Mouse (Mus musculus) hindbrain, postnatal 0 days (tissue): ENCODE measurements around the gene Kcnq5. TPM values are rescaled to one million over a fixed set of nuclear protein-coding genes. Genes with fewer than 3 reads are reported as not detected.

Experiments used
- ATAC-seq: fragments of 200-750 bp; cut with Nextera tagmentation; 2 replicates; pipeline ENCODE4 v1.8.0; 2017; ENCODE audit warnings: mild to moderate bottlenecking, moderate TSS enrichment, moderate library complexity
- DNase-seq: peaks from one replicate; pipeline ENCODE4 v3.0.0-alpha.2; 2015; ENCODE audit warnings: low spot score
- H3K27ac ChIP-seq: fragments of 300-500 bp; sonication (generic); 2 replicates; pipeline ENCODE4 v1.5.1; 2014; ENCODE audit warnings: mild to moderate bottlenecking
- H3K27me3 ChIP-seq: fragments of 300-500 bp; sonication (generic); 2 replicates; pipeline ENCODE4 v1.6.1; 2014; ENCODE audit warnings: low read length, mixed read lengths; ENCODE audit not compliant: insufficient read depth
- H3K36me3 ChIP-seq: fragments of 300-500 bp; sonication (generic); 2 replicates; pipeline ENCODE4 v1.6.1; 2014; ENCODE audit warnings: low read length, mixed read lengths; ENCODE audit not compliant: insufficient read depth
- H3K4me1 ChIP-seq: fragments of 300-500 bp; sonication (generic); 2 replicates; pipeline ENCODE4 v1.6.1; 2014; ENCODE audit warnings: antibody characterized with exemption, low read length, mixed read lengths; ENCODE audit not compliant: insufficient read depth
- H3K4me2 ChIP-seq: fragments of 300-500 bp; sonication (generic); 2 replicates; pipeline ENCODE4 v1.6.1; 2014; ENCODE audit warnings: low read depth, mild to moderate bottlenecking, low read length, moderate library complexity, mixed read lengths
- H3K4me3 ChIP-seq: fragments of 300-500 bp; sonication (generic); 2 replicates; pipeline ENCODE4 v1.5.1; 2014; ENCODE audit warnings: low read length
- H3K9ac ChIP-seq: fragments of 300-500 bp; sonication (generic); replicated peaks from 2 replicates; pipeline ENCODE4 v1.6.1; 2014; ENCODE audit warnings: mild to moderate bottlenecking, low read length, moderate library complexity, mixed read lengths
- H3K9me3 ChIP-seq: fragments of 300-500 bp; sonication (generic); 2 replicates; pipeline ENCODE4 v1.6.1; 2016; ENCODE audit warnings: low read length, mixed read lengths
- CTCF ChIP-seq: IDR thresholded peaks from 2 replicates; pipeline ENCODE4 v1.5.1; 2016; ENCODE audit warnings: antibody characterized with exemption, control low read depth, low read depth
- WGBS: fragments of 180-500 bp; shearing (Covaris S2); extraction: QIAGEN DNeasy Blood & Tissue Kit; methylation state at CpG from one replicate; pipeline ENCODE4 v1.1.7; 2014; 5-methylcytosine and 5-hydroxymethylcytosine counted together
- polyA plus RNA-seq: library from polyadenylated mRNA; unstranded; fragments of >200 nt; fragmentation: Nextera tagmentation; extraction: Ambion mirVana; gene quantifications from 2 replicates; pipeline ENCODE4 v1.2.1, GENCODE M21; 2015
- total RNA-seq: library from RNA; depleted of rRNA; stranded (reverse); fragments of >200 nt; gene quantifications from 2 replicates; pipeline ENCODE4 v1.2.3, GENCODE M21; 2014

Kcnq5 gene
- total and polyA plus RNA-seq, 2 experiments from 2014 or later, result 3.4 to 14.4 TPM

DNA sequence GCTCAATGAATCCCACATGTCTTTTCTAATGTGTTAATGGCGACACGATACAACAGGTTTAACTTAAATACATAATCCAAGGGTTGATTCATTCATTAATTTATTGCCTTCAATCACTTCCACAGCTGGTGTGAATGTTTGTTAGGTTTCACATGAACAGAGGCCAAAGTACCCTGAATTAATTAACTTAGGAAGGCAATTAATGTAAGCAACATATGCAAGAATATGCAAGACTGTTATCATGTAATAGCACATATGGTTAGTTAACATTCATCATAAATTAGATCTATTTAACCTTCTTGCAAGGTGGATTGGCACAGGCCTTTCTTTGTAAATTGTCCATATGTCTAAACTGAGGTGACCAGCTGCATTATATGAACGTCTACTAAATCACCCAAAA, 300.9 kb downstream of the Kcnq5 start:
- Histone ChIP-seq H3K9me3 (no peaks in the 10 kb centered on the region), H3K4me3 (no peak overlapping the region), H3K27me3 (no peaks in the 10 kb centered on the region), H3K27ac (no peak overlapping the region), H3K36me3 (no peaks in the 10 kb centered on the region), H3K4me2 (no peak overlapping the region), H3K9ac (no peak overlapping the region), H3K4me1 (no peaks in the 10 kb centered on the region)
- 79% methylated on average over 3 of the region's 3 CpGs for WGBS
- TF ChIP-seq CTCF, result no peak
- DNase-seq (no peak), ATAC-seq (no peak)

DNA sequence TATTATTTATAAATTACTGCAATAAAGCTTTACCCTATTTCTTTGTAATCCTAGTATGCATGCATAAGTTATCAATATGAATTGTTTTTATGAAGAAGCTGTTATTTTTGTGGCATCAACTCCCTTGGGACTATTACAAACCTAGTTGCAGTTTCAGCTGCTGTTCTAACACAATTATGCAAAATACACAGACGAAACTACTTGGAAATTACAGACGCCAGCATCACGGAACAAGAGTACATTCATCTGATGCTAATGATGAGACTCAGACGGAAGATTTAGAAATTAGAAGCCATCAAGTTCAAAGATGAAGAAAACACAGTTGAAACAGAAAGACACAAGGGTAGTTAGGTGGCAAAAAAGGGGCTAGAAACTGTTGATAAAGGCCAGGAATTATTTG, 310.9 kb downstream of the Kcnq5 start:
- ATAC-seq (no peak), DNase-seq (no peak)
- Histone ChIP-seq H3K27ac (no peak overlapping the region), H3K4me1 (no peaks in the 10 kb centered on the region), H3K4me2 (no peak overlapping the region), H3K36me3 (no peaks in the 10 kb centered on the region), H3K9me3 (no peaks in the 10 kb centered on the region), H3K4me3 (no peak overlapping the region), H3K27me3 (no peaks in the 10 kb centered on the region), H3K9ac (no peak overlapping the region)
- 34% methylated on average over 4 of the region's 4 CpGs for WGBS
- TF ChIP-seq CTCF, result no peak

DNA sequence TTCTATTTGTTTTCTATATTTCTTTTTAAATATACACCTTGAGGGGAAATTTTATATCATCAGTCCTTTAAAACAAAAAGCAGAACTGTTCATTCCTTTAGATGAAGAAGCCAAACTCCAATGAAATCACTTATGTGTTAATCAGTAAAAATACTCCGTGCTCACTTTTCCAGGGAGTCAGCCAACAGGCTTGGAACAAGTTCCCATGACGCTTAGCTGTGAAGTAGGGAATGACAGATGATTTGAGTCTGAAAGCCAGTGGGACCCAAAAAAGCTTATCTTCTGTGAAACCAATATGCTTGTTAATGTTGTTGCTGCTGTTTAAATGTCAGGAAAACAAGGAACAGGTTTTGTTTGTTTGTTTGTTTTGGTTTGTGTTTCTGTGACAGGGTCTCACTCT, 326.3 kb downstream of the Kcnq5 start:
- DNase-seq, result no peak
- WGBS, result 46% methylated on average over 2 of the region's 2 CpGs
- H3K27me3 ChIP-seq, result no peaks in the 10 kb centered on the region

DNA sequence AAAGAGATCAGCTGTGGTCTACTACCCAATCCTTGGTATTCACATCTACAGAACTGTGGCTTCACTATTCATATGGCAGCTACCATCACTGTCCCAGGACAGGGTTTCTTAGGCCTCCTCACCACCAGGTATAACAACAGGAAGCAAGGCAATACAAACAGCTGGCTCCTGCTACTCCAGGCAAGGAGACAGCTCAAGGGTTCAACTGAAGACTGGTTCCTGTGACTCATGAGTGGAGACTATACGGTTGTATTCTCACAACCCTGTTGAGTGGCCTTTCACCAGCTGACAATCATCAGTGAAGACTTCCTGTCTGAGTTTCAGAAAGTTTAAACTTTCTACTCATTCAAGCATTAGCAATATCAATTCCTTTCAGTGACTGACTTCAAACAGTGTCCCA, 327.7 kb downstream of the Kcnq5 start:
- Histone ChIP-seq H3K4me2 (no peak overlapping the region), H3K9ac (no peak overlapping the region), H3K4me3 (no peak overlapping the region), H3K9me3 (no peaks in the 10 kb centered on the region), H3K27me3 (no peaks in the 10 kb centered on the region), H3K27ac (no peak overlapping the region), H3K4me1 (no peaks in the 10 kb centered on the region), H3K36me3 (no peaks in the 10 kb centered on the region)
- ATAC-seq, result no peak
- 82% methylated on average over 1 of the region's 1 CpGs for WGBS
- no peak for DNase-seq
- TF ChIP-seq CTCF, result no peak

More for the DNA sequence above, 326.3 kb downstream of the Kcnq5 start:
- Histone ChIP-seq H3K36me3 (no peaks in the 10 kb centered on the region), H3K9ac (no peak overlapping the region), H3K9me3 (no peaks in the 10 kb centered on the region), H3K27ac (no peak overlapping the region), H3K4me3 (no peak overlapping the region), H3K4me1 (no peaks in the 10 kb centered on the region), H3K4me2 (no peak overlapping the region)
- no peak for TF ChIP-seq CTCF
- no peak for ATAC-seq

DNA sequence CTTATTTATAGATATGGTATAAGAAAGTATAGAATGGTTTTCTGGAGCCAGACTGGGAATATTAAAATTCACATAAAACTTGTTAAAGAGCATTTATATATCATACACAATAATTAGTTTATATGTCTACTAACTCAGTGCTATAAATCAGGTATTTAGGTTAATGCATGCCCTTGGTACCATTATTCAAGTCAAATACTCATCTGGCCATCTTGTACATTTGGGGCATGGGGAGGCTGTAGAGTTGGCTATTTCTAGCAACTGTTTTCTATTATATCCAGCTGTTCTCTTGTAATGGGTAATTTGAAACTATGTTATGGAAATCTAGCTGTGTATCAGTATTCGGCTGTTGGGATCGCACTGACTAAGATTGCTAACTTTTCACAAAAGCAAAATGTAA, 339.3 kb downstream of the Kcnq5 start:
- Histone ChIP-seq H3K4me1 (no peaks in the 10 kb centered on the region), H3K27me3 (no peaks in the 10 kb centered on the region), H3K9ac (no peak overlapping the region), H3K36me3 (no peaks in the 10 kb centered on the region), H3K9me3 (no peaks in the 10 kb centered on the region), H3K27ac (no peak overlapping the region), H3K4me3 (no peak overlapping the region), H3K4me2 (no peak overlapping the region)
- DNase-seq (no peak), ATAC-seq (no peak)
- no peak for TF ChIP-seq CTCF
- 83% methylated on average over 2 of the region's 2 CpGs for WGBS

DNA sequence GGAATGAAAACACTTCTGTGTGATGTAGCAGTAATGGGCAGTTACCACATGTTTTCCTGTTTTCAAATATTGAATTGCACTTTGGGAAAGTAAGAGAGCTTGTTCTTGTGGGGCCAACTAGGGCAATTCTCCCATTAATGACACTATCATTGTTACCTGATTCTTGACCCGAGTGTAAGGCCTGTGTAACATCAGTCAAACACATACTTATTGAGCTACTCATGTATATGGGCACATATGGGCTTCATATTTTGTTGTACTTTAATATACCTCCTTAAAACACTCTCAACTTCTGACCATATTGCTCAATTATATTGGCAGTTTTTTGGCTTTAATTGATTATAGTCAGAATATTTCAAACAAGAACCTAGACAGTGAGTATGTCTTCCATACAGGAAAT, 339.7 kb downstream of the Kcnq5 start:
- Histone ChIP-seq H3K9ac (no peak overlapping the region), H3K27me3 (no peaks in the 10 kb centered on the region), H3K4me3 (no peak overlapping the region), H3K36me3 (no peaks in the 10 kb centered on the region), H3K4me1 (no peaks in the 10 kb centered on the region), H3K27ac (no peak overlapping the region), H3K9me3 (no peaks in the 10 kb centered on the region), H3K4me2 (no peak overlapping the region)
- WGBS, result 83% methylated on average over 1 of the region's 1 CpGs
- no peak for ATAC-seq
- DNase-seq, result no peak
- TF ChIP-seq CTCF, result no peak

DNA sequence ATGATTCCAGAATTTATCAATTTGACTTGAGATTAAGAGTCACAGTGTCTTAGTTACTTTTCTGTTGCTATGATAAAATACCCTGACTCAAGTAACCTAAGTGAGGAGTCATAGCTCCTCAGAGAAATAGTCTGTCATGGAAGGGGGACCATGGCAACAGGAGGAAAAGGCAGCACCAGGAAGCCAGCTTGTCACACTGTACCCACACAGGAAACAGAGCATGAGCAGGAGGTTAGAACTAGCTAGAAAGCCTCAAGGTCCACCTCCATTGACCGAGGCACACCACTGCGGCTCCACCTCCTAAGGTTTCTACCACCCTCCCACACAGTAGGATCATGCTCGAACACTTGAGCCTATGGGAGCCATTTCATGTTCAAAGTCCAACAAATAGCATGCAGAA, 343.0 kb downstream of the Kcnq5 start:
- no peak overlapping the region for H3K9ac ChIP-seq
- WGBS, result 93% methylated on average over 3 of the region's 3 CpGs
- TF ChIP-seq CTCF, result no peak
- no peak overlapping the region for H3K4me2 ChIP-seq
- DNase-seq, result no peak
- no peak overlapping the region for H3K4me3 ChIP-seq
- H3K9me3 ChIP-seq, result no peaks in the 10 kb centered on the region
- no peak for ATAC-seq
- H3K4me1 ChIP-seq, result no peaks in the 10 kb centered on the region
- no peaks in the 10 kb centered on the region for H3K27me3 ChIP-seq
- H3K27ac ChIP-seq, result no peak overlapping the region
- no peaks in the 10 kb centered on the region for H3K36me3 ChIP-seq
